Mouse (Mus musculus) brain, embryonic 14.5 days (tissue): ENCODE results near the gene Pawr. TPM values are rescaled to one million over a fixed set of nuclear protein-coding genes. Genes with fewer than 3 reads are reported as not detected.

Source experiments
- DNase-seq: peaks from one replicate; pipeline ENCODE4 v3.0.0-alpha.2; 2011; ENCODE audit warnings: low read depth
- CTCF ChIP-seq: fragments of 200-500 bp; IDR thresholded peaks from 2 replicates; pipeline ENCODE4 v1.5.1; 2012; ENCODE audit warnings: inconsistent platforms, mild to moderate bottlenecking, moderate library complexity, borderline replicate concordance; ENCODE audit not compliant: insufficient read depth, insufficient read length; ENCODE audit errors: extremely low read depth
- POLR2A ChIP-seq: fragments of 200-500 bp; IDR thresholded peaks from 2 replicates; pipeline ENCODE4 v1.6.1; 2012; ENCODE audit warnings: mild to moderate bottlenecking, inconsistent platforms, borderline replicate concordance; ENCODE audit not compliant: poor library complexity, insufficient read depth, insufficient read length, severe bottlenecking; ENCODE audit errors: extremely low read depth
- polyA plus RNA-seq: library from polyadenylated mRNA; depleted of rRNA; stranded (reverse); fragments of >200 nt; gene quantifications from 2 replicates; pipeline ENCODE4 v1.2.3, GENCODE M21; 2012

Pawr gene
- polyA plus RNA-seq, 1 experiment: 4.7 TPM

DNA sequence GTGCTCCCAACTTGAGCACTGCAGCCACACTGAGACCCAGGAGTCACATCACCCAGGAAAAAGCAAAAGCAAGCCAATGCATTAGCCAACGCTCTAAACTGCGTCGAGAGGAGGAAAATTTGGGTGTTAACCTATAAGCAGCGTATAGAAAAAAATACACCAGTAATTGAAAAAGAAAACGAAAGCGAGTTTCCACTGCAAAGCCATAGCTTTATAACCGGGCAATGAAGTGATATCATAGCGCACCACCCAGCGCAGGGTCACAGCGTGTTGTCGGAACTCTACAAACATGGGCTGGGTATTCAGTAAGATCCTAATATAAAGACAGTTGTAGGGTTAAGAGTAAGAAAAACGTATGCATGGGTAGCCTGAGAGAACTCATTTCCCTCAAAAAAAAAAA lies 2.9 kb upstream of the Pawr start:
- no peak for DNase-seq
- TF ChIP-seq POLR2A (no peak), CTCF (no peak)

GRCm38 (mm10) chr10:108329771-108330170 lies 2.1 kb upstream of the Pawr start:
- TF ChIP-seq POLR2A (no peak), CTCF (no peak)
- DNase-seq: no peak

GRCm38 (mm10) chr10:108330964-108331363 lies 957 bp upstream of the Pawr start:
- TF ChIP-seq POLR2A (no peak), CTCF (no peak)
- DNase-seq: no peak

- TF ChIP-seq POLR2A: no peak
- TF ChIP-seq CTCF: 0 out of 2 replicates have a peak, but pooled peaks have one; percentile 19
- DNase-seq: peak; percentile 72
Measured at GRCm38 (mm10) chr10:108332571-108333541, 935 bp downstream of the Pawr start.

DNA sequence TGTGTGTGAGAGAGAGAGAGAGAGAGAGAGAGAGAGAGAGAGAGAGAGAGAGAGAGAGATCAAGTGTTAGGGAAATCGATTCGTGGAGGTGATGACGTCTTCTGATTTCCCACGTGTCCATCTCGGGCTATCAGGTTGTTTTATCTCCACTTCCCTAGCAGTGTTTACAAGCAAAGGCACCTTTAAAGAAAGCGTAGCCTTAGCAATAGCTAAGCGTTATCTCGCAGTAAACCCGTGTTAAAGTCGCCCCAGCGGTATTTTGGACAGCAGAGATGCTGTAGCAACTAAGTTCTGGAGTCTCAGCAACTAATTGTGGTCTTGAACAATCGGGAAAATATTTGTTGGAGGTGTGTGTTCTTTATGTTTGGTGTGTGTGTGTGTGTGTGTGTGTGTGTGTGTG lies 1.7 kb downstream of the Pawr start:
- TF ChIP-seq CTCF (no peak), POLR2A (no peak)
- DNase-seq: peak; percentile 46

DNA sequence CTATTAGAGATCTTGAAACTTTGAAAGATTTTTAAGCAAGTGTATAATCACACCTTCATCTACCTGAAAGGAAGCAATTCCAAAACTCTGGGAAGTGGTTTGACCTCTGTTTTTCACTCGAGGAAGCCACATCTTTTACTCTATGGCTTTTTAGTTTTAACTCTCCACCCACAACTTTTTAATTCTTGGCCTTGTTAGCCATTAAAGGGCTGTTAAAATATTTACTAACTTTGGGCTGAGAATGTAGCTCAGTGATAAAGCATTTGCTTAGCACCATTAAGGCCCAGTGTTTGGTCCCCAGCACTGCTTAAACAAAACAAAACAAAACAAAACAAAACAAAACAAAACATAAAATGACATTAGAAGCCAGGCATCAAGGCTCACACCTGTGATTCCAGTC lies 2.2 kb downstream of the Pawr start:
- TF ChIP-seq CTCF (no peak), POLR2A (no peak)
- DNase-seq: no peak

DNA sequence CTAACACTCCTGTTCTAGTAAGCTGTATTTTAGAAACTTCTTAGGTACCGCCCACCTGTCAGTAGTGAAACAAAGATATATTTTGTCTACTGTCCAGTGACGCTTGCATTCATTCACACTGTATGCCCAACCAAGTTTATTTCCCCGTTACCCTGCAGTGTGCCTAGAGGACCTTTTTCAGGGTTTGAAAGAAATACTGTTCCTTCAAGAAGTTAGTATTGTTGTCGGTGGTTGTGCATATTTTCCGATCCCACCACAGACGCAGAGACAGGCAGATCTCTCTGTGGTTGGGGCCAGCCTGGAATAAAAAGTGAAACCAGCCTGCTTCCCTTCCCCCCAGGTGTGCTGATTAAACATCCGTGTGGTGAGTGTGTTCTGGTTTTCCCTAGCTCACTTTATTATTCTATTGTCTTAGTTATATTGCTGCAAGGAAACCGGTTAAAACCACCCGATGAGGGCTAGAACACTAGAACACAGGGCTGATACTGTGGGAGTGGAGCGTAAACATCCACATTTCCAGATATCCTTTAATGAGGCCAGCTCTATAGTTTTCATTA lies 3.9 kb downstream of the Pawr start:
- DNase-seq: no peak
- TF ChIP-seq CTCF (no peak), POLR2A (no peak)

- TF ChIP-seq CTCF (no peak), POLR2A (no peak)
- DNase-seq: no peak
Measured at GRCm38 (mm10) chr10:108336581-108336980, 4.7 kb downstream of the Pawr start.

DNA sequence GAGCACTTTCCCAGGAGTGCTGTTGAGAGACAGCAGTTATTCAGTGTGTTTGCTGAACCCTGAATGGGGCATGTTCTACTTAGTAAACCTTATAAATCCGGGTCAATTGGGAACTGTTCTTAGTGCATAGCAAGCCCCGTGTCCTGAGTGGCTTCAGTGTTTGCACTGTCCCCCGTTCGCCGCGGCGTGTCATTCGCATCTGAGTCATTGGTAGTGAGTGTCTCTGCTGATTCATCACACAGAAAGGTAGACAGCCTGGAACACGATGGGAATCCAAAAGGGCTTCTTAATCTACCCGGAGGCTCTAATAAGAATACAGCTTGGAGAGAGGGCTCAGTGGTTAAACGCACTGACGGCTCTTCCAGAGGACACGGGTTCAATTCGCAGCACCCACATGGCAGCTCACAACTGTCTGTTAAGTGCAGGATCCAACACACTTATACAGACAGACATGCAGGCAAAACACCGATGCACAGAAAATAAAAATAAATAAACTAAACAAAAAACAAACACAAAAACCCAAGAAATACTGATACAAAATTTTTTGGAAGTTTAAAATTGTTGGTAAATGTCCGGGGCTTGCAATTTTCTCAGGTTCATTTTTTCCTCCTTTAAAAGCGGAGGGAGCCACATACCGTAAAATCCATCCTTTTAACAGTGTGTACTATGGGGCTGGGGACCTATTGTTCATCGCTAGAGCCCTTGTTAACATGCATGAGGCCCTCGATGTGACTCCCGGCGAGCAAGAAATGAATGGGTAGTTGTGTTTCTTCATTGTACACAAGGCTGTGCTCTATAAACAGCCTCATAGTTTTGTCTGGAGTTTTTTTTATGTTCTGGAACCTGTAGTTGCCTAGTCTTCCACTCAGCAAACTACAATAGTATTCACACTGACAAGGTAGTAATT lies 6.4 kb downstream of the Pawr start:
- peak; percentile 73 for DNase-seq

DNA sequence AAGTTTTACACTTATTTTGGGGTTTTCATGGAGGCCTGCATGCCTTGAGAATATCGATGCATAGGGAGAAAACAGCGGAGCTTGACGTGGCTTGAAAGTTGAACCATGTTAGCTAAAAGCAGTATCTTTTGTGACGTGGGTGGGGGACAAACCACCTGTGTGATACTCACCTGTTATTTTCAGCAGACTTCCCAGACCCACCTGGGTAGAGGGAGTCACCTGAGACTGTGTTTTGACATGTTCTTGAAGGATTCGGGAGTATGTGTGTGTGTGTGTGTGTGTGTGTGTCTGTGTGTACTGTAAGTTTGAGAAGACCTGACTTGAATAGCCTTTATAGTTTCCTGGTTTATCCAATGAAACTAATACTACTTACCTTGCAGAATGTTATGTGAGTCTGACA lies 7.2 kb downstream of the Pawr start:
- TF ChIP-seq CTCF: no peak
- TF ChIP-seq POLR2A: no peak
- no peak for DNase-seq

More for the DNA sequence above, 6.4 kb downstream of the Pawr start:
- TF ChIP-seq CTCF: no peak
- TF ChIP-seq POLR2A: no peak

DNA sequence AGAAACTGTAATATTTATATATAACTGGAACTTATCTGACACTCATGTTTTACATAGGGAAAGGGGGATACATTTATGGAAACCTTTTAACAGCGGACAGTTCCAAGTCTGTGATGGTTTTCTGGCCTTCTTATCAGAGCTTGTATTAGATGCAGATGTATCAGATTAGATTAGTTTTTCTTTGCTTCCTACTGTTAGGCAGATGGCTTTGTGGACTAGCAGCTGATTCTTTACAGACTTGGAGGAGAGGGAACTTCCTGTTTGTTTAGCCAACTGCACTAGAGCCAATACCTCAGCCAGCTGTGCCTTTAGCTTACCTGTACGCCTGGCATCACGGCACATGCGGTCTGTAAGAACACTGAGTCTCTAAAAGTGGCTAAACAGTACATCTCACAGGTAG lies 8.0 kb downstream of the Pawr start:
- no peak for DNase-seq
- TF ChIP-seq CTCF: no peak
- no peak for TF ChIP-seq POLR2A
